Mouse (Mus musculus): ENCODE data around the gene Pan2. TPM values are rescaled to one million over a fixed set of nuclear protein-coding genes. Genes with fewer than 3 reads are reported as not detected.
A peak's percentile ranks its signal among the peaks of the same experiment; 100 is the strongest.
"Not testable (repeated sequence)": the region's sequence is repeated elsewhere in the genome, so short reads cannot be mapped to it uniquely, and the experiment has no call there.

Pan2 gene
- total RNA-seq, 2 experiments from 2014 or later, result 14.0 to 16.7 TPM

- DNase-seq, result peak; percentile 40 to 57
These were observed 19.2 kb upstream of the Pan2 start for GRCm38 (mm10) chr10:128283604-128284579.

- peak in 1 of 2 experiments; percentile 18 for DNase-seq
These were observed 12.5 kb upstream of the Pan2 start for GRCm38 (mm10) chr10:128290594-128290993.

- no peak for DNase-seq
These were observed 6.6 kb upstream of the Pan2 start for GRCm38 (mm10) chr10:128296370-128297090.

- DNase-seq, result no peak
These were observed 5.9 kb upstream of the Pan2 start for GRCm38 (mm10) chr10:128297221-128297620.

GRCm38 (mm10) chr10:128297622-128298021, 5.5 kb upstream of the Pan2 start:
- no peak for DNase-seq

GRCm38 (mm10) chr10:128298243-128298642, 4.9 kb upstream of the Pan2 start:
- no peak for DNase-seq

- no peak for DNase-seq
These were observed 4.4 kb upstream of the Pan2 start, which contains the start of gene Il23a for GRCm38 (mm10) chr10:128298702-128299171. Gene Il23a, minus strand, starts transcription at chr10:128298752.

- DNase-seq, result no peak
These were observed 778 bp upstream of the Pan2 start for GRCm38 (mm10) chr10:128302357-128302756.

GRCm38 (mm10) chr10:128302785-128303125, 380 bp upstream of the Pan2 start:
- DNase-seq, result no peak

GRCm38 (mm10) chr10:128309654-128310053, 6.5 kb downstream of the Pan2 start:
- no peak for DNase-seq

GRCm38 (mm10) chr10:128310177-128310576, 7.0 kb downstream of the Pan2 start:
- DNase-seq, result peak in 1 of 2 experiments; percentile 17

GRCm38 (mm10) chr10:128310902-128311301, 7.8 kb downstream of the Pan2 start:
- no peak for DNase-seq

GRCm38 (mm10) chr10:128315578-128315977, 12.4 kb downstream of the Pan2 start:
- no peak for DNase-seq

- no peak for DNase-seq
These were observed 18.5 kb downstream of the Pan2 start for GRCm38 (mm10) chr10:128321641-128322040.

GRCm38 (mm10) chr10:128322141-128323108, 19.3 kb downstream of the Pan2 start, which contains the start of gene Cnpy2:
Gene Cnpy2, plus strand, starts transcription at chr10:128322459.
- peak; percentile 86 to 87 for DNase-seq

- DNase-seq, result no peak
These were observed 20.4 kb downstream of the Pan2 start for GRCm38 (mm10) chr10:128323516-128323915.

- no peak for DNase-seq
These were observed 23.7 kb downstream of the Pan2 start for GRCm38 (mm10) chr10:128326825-128327224.

GRCm38 (mm10) chr10:128327610-128328009, 24.5 kb downstream of the Pan2 start:
- DNase-seq, result no peak

GRCm38 (mm10) chr10:128332358-128333249, 29.5 kb downstream of the Pan2 start:
- DNase-seq, result not testable (repeated sequence)

- DNase-seq, result peak; percentile 41 to 45
These were observed 32.4 kb downstream of the Pan2 start for GRCm38 (mm10) chr10:128335582-128335981.

- no peak for DNase-seq
These were observed 33.1 kb downstream of the Pan2 start for GRCm38 (mm10) chr10:128336195-128336594.
